Mouse (Mus musculus): ENCODE data around the gene Bcl6b. TPM values are rescaled to one million over a fixed set of nuclear protein-coding genes. Genes with fewer than 3 reads are reported as not detected.
A peak's percentile ranks its signal among the peaks of the same experiment; 100 is the strongest.

Gene Bcl6b
- total and polyA plus RNA-seq, 3 experiments, result 9.1 to 18.9 (median 13.7) TPM

GRCm38 (mm10) chr11:70230239-70230727 is 685 bp upstream of the Bcl6b start:
- Histone ChIP-seq H3K36me3 (ENCODE audit: control insufficient read depth, insufficient read depth, low read length) (no peaks in the 10 kb centered on the region), H3K9ac (ENCODE audit: low read depth, low read length) (peak overlapping the region; percentile 62), H3K79me2 (replicated peaks; ENCODE audit: control insufficient read depth, insufficient read depth, low read length) (no peaks in the 10 kb centered on the region), H3K27ac (peak overlapping the region; percentile 94), H3K4me3 (peak overlapping the region; percentile 57), H3K27me3 (ENCODE audit: control insufficient read depth, insufficient read depth, low read length) (no peaks in the 10 kb centered on the region), H3K4me1 (ENCODE audit: control insufficient read depth, insufficient read depth, low read length) (peaks cover 6% of the 10 kb centered on the region; the same call in 1 of the 2 replicates)
- intact Hi-C loops (cut with DNase I), result loop anchor here (1.0 kb wide), 1 partner anchor 9 kb away; the partner anchor contains the start of gene Slc16a13
- peak; percentile 90 to 91 for DNase-seq
- TF ChIP-seq CTCF (IDR thresholded peaks at IDR 0.05), result no peak
- peak; percentile 97 for TF ChIP-seq EP300 (IDR thresholded peaks at IDR 0.05; ENCODE audit: insufficient read depth, low read depth, low read length)
- TF ChIP-seq POLR2A (IDR thresholded peaks at IDR 0.05; ENCODE audit: insufficient read depth, low read depth, low read length), result peak; percentile 78; the same call in 1 of the 2 replicates
- under 1% methylated on average over 32 of the region's 32 CpGs for WGBS

- under 1% methylated on average over 19 of the region's 19 CpGs for whole genome bisulfite sequencing
- peak overlapping the region; percentile 94 for H3K27ac ChIP-seq
- H3K27me3 ChIP-seq (ENCODE audit: control insufficient read depth, insufficient read depth, low read length), result no peaks in the 10 kb centered on the region
- DNase-seq, result peak; percentile 90 to 91
- peak overlapping the region; percentile 57 for H3K4me3 ChIP-seq
- H3K36me3 ChIP-seq (ENCODE audit: control insufficient read depth, insufficient read depth, low read length), result peaks cover 3% of the 10 kb centered on the region
- intact Hi-C loops (cut with DNase I), result no loop called here
- H3K9ac ChIP-seq (ENCODE audit: low read depth, low read length), result peak overlapping the region; percentile 52
- no peaks in the 10 kb centered on the region for H3K79me2 ChIP-seq (replicated peaks; ENCODE audit: control insufficient read depth, insufficient read depth, low read length)
- peaks cover 4% of the 10 kb centered on the region; the same call in 1 of the 2 replicates for H3K4me1 ChIP-seq (ENCODE audit: control insufficient read depth, insufficient read depth, low read length)
- TF ChIP-seq EP300 (IDR thresholded peaks at IDR 0.05; ENCODE audit: insufficient read depth, low read depth, low read length), result no peak
- TF ChIP-seq CTCF (IDR thresholded peaks at IDR 0.05), result peak; percentile 31
- TF ChIP-seq POLR2A (IDR thresholded peaks at IDR 0.05; ENCODE audit: insufficient read depth, low read depth, low read length), result peak; percentile 85
Observed at GRCm38 (mm10) chr11:70228828-70229227, 770 bp downstream of the Bcl6b start.

GRCm38 (mm10) chr11:70227661-70228245 is 1.8 kb downstream of the Bcl6b start:
- 41% methylated on average over 4 of the region's 4 CpGs for WGBS
- Histone ChIP-seq H3K27ac (peak overlapping the region; percentile 94), H3K4me3 (peak overlapping the region; percentile 57), H3K4me1 (ENCODE audit: control insufficient read depth, insufficient read depth, low read length) (peaks cover 7% of the 10 kb centered on the region), H3K9ac (ENCODE audit: low read depth, low read length) (peak overlapping the region; percentile 52), H3K79me2 (replicated peaks; ENCODE audit: control insufficient read depth, insufficient read depth, low read length) (no peaks in the 10 kb centered on the region), H3K27me3 (ENCODE audit: control insufficient read depth, insufficient read depth, low read length) (no peaks in the 10 kb centered on the region), H3K36me3 (ENCODE audit: control insufficient read depth, insufficient read depth, low read length) (peaks cover 3% of the 10 kb centered on the region)
- intact Hi-C loops (cut with DNase I), result no loop called here
- TF ChIP-seq CTCF (IDR thresholded peaks at IDR 0.05) (no peak), POLR2A (IDR thresholded peaks at IDR 0.05; ENCODE audit: insufficient read depth, low read depth, low read length) (no peak), EP300 (IDR thresholded peaks at IDR 0.05; ENCODE audit: insufficient read depth, low read depth, low read length) (no peak)
- DNase-seq, result no peak

- H3K36me3 ChIP-seq (ENCODE audit: control insufficient read depth, insufficient read depth, low read length), result peaks cover 3% of the 10 kb centered on the region
- H3K27me3 ChIP-seq (ENCODE audit: control insufficient read depth, insufficient read depth, low read length), result no peaks in the 10 kb centered on the region
- intact Hi-C loops (cut with DNase I), result no loop called here
- TF ChIP-seq POLR2A (IDR thresholded peaks at IDR 0.05; ENCODE audit: insufficient read depth, low read depth, low read length) (no peak), CTCF (IDR thresholded peaks at IDR 0.05) (no peak), EP300 (IDR thresholded peaks at IDR 0.05; ENCODE audit: insufficient read depth, low read depth, low read length) (no peak)
- H3K9ac ChIP-seq (ENCODE audit: low read depth, low read length), result peak overlapping the region; percentile 60
- no peak for DNase-seq
- 23% methylated on average over 5 of the region's 5 CpGs for WGBS
- peaks cover 7% of the 10 kb centered on the region for H3K4me1 ChIP-seq (ENCODE audit: control insufficient read depth, insufficient read depth, low read length)
- H3K27ac ChIP-seq, result peak overlapping the region; percentile 94
- H3K4me3 ChIP-seq, result peak overlapping the region; percentile 57
- no peaks in the 10 kb centered on the region for H3K79me2 ChIP-seq (replicated peaks; ENCODE audit: control insufficient read depth, insufficient read depth, low read length)
Observed at GRCm38 (mm10) chr11:70227126-70227525, 2.5 kb downstream of the Bcl6b start.

GRCm38 (mm10) chr11:70226602-70226890 is 3.1 kb downstream of the Bcl6b start:
- no peak for DNase-seq
- Histone ChIP-seq H3K27ac (peak overlapping the region; percentile 94), H3K4me1 (ENCODE audit: control insufficient read depth, insufficient read depth, low read length) (peaks cover 7% of the 10 kb centered on the region), H3K27me3 (ENCODE audit: control insufficient read depth, insufficient read depth, low read length) (no peaks in the 10 kb centered on the region), H3K79me2 (replicated peaks; ENCODE audit: control insufficient read depth, insufficient read depth, low read length) (no peaks in the 10 kb centered on the region), H3K36me3 (ENCODE audit: control insufficient read depth, insufficient read depth, low read length) (peaks cover 3% of the 10 kb centered on the region), H3K9ac (ENCODE audit: low read depth, low read length) (peak overlapping the region; percentile 60), H3K4me3 (peak overlapping the region; percentile 57)
- WGBS, result 24% methylated on average over 18 of the region's 18 CpGs
- intact Hi-C loops (cut with DNase I), result no loop called here
- no peak for TF ChIP-seq EP300 (IDR thresholded peaks at IDR 0.05; ENCODE audit: insufficient read depth, low read depth, low read length)
- TF ChIP-seq CTCF (IDR thresholded peaks at IDR 0.05), result no peak
- no peak for TF ChIP-seq POLR2A (IDR thresholded peaks at IDR 0.05; ENCODE audit: insufficient read depth, low read depth, low read length)

All from heart, adult 2 months (tissue).